Mouse (Mus musculus): Measurements from ENCODE around the gene Abtb2. TPM values are rescaled to one million over a fixed set of nuclear protein-coding genes. Genes with fewer than 3 reads are reported as not detected.

Abtb2 gene
- polyA plus RNA-seq, 1 experiment: 16.0 TPM

GRCm38 (mm10) chr2:103629956-103630355, 63.8 kb downstream of the Abtb2 start:
- Histone ChIP-seq H3K27me3 (ENCODE audit: control insufficient read depth, insufficient read depth, low read length) (no peaks in the 10 kb centered on the region), H3K4me1 (ENCODE audit: control insufficient read depth, insufficient read depth, low read length) (no peaks in the 10 kb centered on the region), H3K27ac (ENCODE audit: insufficient read depth, low read length) (no peak overlapping the region), H3K4me3 (replicated peaks; ENCODE audit: insufficient read depth, low read depth, low read length) (no peak overlapping the region)
- WGBS: 45% methylated on average over 5 of the region's 5 CpGs
- no peak for TF ChIP-seq POLR2A (IDR thresholded peaks at IDR 0.05; ENCODE audit: borderline replicate concordance, insufficient read depth, low read length)
- no peak for TF ChIP-seq CTCF (IDR thresholded peaks at IDR 0.05; ENCODE audit: borderline replicate concordance, insufficient read depth, low read depth, low read length)
- DNase-seq: no peak

- no peaks in the 10 kb centered on the region for H3K4me1 ChIP-seq (ENCODE audit: control insufficient read depth, insufficient read depth, low read length)
- 85% methylated on average over 7 of the region's 7 CpGs for WGBS
- H3K27me3 ChIP-seq (ENCODE audit: control insufficient read depth, insufficient read depth, low read length): no peaks in the 10 kb centered on the region
- H3K4me3 ChIP-seq (replicated peaks; ENCODE audit: insufficient read depth, low read depth, low read length): no peak overlapping the region
- no peak overlapping the region for H3K27ac ChIP-seq (ENCODE audit: insufficient read depth, low read length)
- no peak for DNase-seq
- TF ChIP-seq POLR2A (IDR thresholded peaks at IDR 0.05; ENCODE audit: borderline replicate concordance, insufficient read depth, low read length): no peak
- no peak for TF ChIP-seq CTCF (IDR thresholded peaks at IDR 0.05; ENCODE audit: borderline replicate concordance, insufficient read depth, low read depth, low read length)
These were observed 65.2 kb downstream of the Abtb2 start for GRCm38 (mm10) chr2:103631293-103631717.

- WGBS: 93% methylated on average over 6 of the region's 6 CpGs
- Histone ChIP-seq H3K4me1 (ENCODE audit: control insufficient read depth, insufficient read depth, low read length) (no peaks in the 10 kb centered on the region), H3K27me3 (ENCODE audit: control insufficient read depth, insufficient read depth, low read length) (no peaks in the 10 kb centered on the region), H3K27ac (ENCODE audit: insufficient read depth, low read length) (no peak overlapping the region), H3K4me3 (replicated peaks; ENCODE audit: insufficient read depth, low read depth, low read length) (no peak overlapping the region)
- TF ChIP-seq POLR2A (IDR thresholded peaks at IDR 0.05; ENCODE audit: borderline replicate concordance, insufficient read depth, low read length) (no peak), CTCF (IDR thresholded peaks at IDR 0.05; ENCODE audit: borderline replicate concordance, insufficient read depth, low read depth, low read length) (no peak)
- no peak for DNase-seq
These were observed 66.2 kb downstream of the Abtb2 start for GRCm38 (mm10) chr2:103632136-103632925.

- TF ChIP-seq CTCF (IDR thresholded peaks at IDR 0.05; ENCODE audit: borderline replicate concordance, insufficient read depth, low read depth, low read length) (no peak), POLR2A (IDR thresholded peaks at IDR 0.05; ENCODE audit: borderline replicate concordance, insufficient read depth, low read length) (no peak)
- no peak for DNase-seq
- no peaks in the 10 kb centered on the region for H3K27me3 ChIP-seq (ENCODE audit: control insufficient read depth, insufficient read depth, low read length)
- WGBS: 91% methylated on average over 2 of the region's 2 CpGs
- no peaks in the 10 kb centered on the region for H3K4me1 ChIP-seq (ENCODE audit: control insufficient read depth, insufficient read depth, low read length)
- H3K4me3 ChIP-seq (replicated peaks; ENCODE audit: insufficient read depth, low read depth, low read length): no peak overlapping the region
- H3K27ac ChIP-seq (ENCODE audit: insufficient read depth, low read length): no peak overlapping the region
These were observed 66.8 kb downstream of the Abtb2 start for GRCm38 (mm10) chr2:103632926-103633250.

- Histone ChIP-seq H3K27me3 (ENCODE audit: control insufficient read depth, insufficient read depth, low read length) (no peaks in the 10 kb centered on the region), H3K4me1 (ENCODE audit: control insufficient read depth, insufficient read depth, low read length) (no peaks in the 10 kb centered on the region), H3K4me3 (replicated peaks; ENCODE audit: insufficient read depth, low read depth, low read length) (no peak overlapping the region), H3K27ac (ENCODE audit: insufficient read depth, low read length) (no peak overlapping the region)
- no peak for DNase-seq
- 89% methylated on average over 3 of the region's 3 CpGs for WGBS
- TF ChIP-seq POLR2A (IDR thresholded peaks at IDR 0.05; ENCODE audit: borderline replicate concordance, insufficient read depth, low read length) (no peak), CTCF (IDR thresholded peaks at IDR 0.05; ENCODE audit: borderline replicate concordance, insufficient read depth, low read depth, low read length) (no peak)
These were observed 69.8 kb downstream of the Abtb2 start for GRCm38 (mm10) chr2:103635731-103636487.

- whole genome bisulfite sequencing: 38% methylated on average over 1 of the region's 1 CpGs
- no peaks in the 10 kb centered on the region for H3K27me3 ChIP-seq (ENCODE audit: control insufficient read depth, insufficient read depth, low read length)
- TF ChIP-seq CTCF (IDR thresholded peaks at IDR 0.05; ENCODE audit: borderline replicate concordance, insufficient read depth, low read depth, low read length): no peak
- TF ChIP-seq POLR2A (IDR thresholded peaks at IDR 0.05; ENCODE audit: borderline replicate concordance, insufficient read depth, low read length): no peak
- H3K4me3 ChIP-seq (replicated peaks; ENCODE audit: insufficient read depth, low read depth, low read length): no peak overlapping the region
- H3K27ac ChIP-seq (ENCODE audit: insufficient read depth, low read length): no peak overlapping the region
- no peaks in the 10 kb centered on the region for H3K4me1 ChIP-seq (ENCODE audit: control insufficient read depth, insufficient read depth, low read length)
- no peak for DNase-seq
These were observed 71.3 kb downstream of the Abtb2 start for GRCm38 (mm10) chr2:103637385-103637784.

GRCm38 (mm10) chr2:103637943-103638342, 71.8 kb downstream of the Abtb2 start:
- TF ChIP-seq CTCF (IDR thresholded peaks at IDR 0.05; ENCODE audit: borderline replicate concordance, insufficient read depth, low read depth, low read length) (no peak), POLR2A (IDR thresholded peaks at IDR 0.05; ENCODE audit: borderline replicate concordance, insufficient read depth, low read length) (no peak)
- 96% methylated on average over 5 of the region's 5 CpGs for whole genome bisulfite sequencing
- no peak for DNase-seq
- Histone ChIP-seq H3K27me3 (ENCODE audit: control insufficient read depth, insufficient read depth, low read length) (no peaks in the 10 kb centered on the region), H3K27ac (ENCODE audit: insufficient read depth, low read length) (no peak overlapping the region), H3K4me1 (ENCODE audit: control insufficient read depth, insufficient read depth, low read length) (no peaks in the 10 kb centered on the region), H3K4me3 (replicated peaks; ENCODE audit: insufficient read depth, low read depth, low read length) (no peak overlapping the region)

- H3K4me1 ChIP-seq (ENCODE audit: control insufficient read depth, insufficient read depth, low read length): no peaks in the 10 kb centered on the region
- no peaks in the 10 kb centered on the region for H3K27me3 ChIP-seq (ENCODE audit: control insufficient read depth, insufficient read depth, low read length)
- no peak for TF ChIP-seq CTCF (IDR thresholded peaks at IDR 0.05; ENCODE audit: borderline replicate concordance, insufficient read depth, low read depth, low read length)
- no peak for TF ChIP-seq POLR2A (IDR thresholded peaks at IDR 0.05; ENCODE audit: borderline replicate concordance, insufficient read depth, low read length)
- no peak for DNase-seq
- no peak overlapping the region for H3K4me3 ChIP-seq (replicated peaks; ENCODE audit: insufficient read depth, low read depth, low read length)
- no peak overlapping the region for H3K27ac ChIP-seq (ENCODE audit: insufficient read depth, low read length)
- WGBS: 65% methylated on average over 2 of the region's 2 CpGs
These were observed 73.6 kb downstream of the Abtb2 start for GRCm38 (mm10) chr2:103639701-103640100.

All from cerebellum, adult 2 months (tissue).